Comparison of ENCODE assay signal across 10 mouse cellular contexts in genomic region chr9:35122551-35123266, GRCm38 (mm10). TPM values are rescaled to one million over a fixed set of nuclear protein-coding genes. Genes with fewer than 3 reads are reported as not detected.
A peak's percentile ranks its signal among the peaks of the same experiment; 100 is the strongest.
DNase-seq lines count a peak whose midpoint lies in the region; ATAC-seq and TF ChIP-seq lines count a peak whose summit lies in the region.
"Had no signal": no experiment of that assay in that cellular context is flagged by ENCODE, and none has a peak within 500 bp of the region (broad histone marks: within the 10 kb centered on the region; RNA-seq: fewer than 3 reads in every experiment).

No protein-coding gene starts in this region.

- peak overlapping the region; percentile 51; the same call in 1 of the 2 replicates for H3K27ac ChIP-seq in heart, embryonic 11.5 days (ENCODE audit: low read depth, low read length)
- H3K27ac ChIP-seq in liver, embryonic 13.5 days = peak overlapping the region; percentile 97
- H3K27ac ChIP-seq in kidney, adult 2 months (ENCODE audit: insufficient read depth, low read depth, low read length) = no peak overlapping the region

- TF ChIP-seq POLR2A in kidney, adult 2 months (IDR thresholded peaks at IDR 0.05; ENCODE audit: low read depth, low read length) = no peak

- TF ChIP-seq CTCF in kidney, adult 2 months (conservative IDR thresholded peaks at IDR 0.05; ENCODE audit: insufficient read depth, insufficient read length, low read depth, low read length) = no peak

- H3K27me3 ChIP-seq in heart, embryonic 11.5 days (ENCODE audit: control insufficient read depth, insufficient read depth, low read length) = no peaks in the 10 kb centered on the region
- H3K27me3 ChIP-seq in liver, embryonic 13.5 days = no peaks in the 10 kb centered on the region
- H3K27me3 ChIP-seq in kidney, adult 2 months (replicated peaks; ENCODE audit: control insufficient read depth, insufficient read depth, low read length) = no peaks in the 10 kb centered on the region
- H3K27me3 ChIP-seq: CH12.LX had no signal

- no peak overlapping the region for H3K9ac ChIP-seq in heart, embryonic 11.5 days (ENCODE audit: low read depth, low read length)
- H3K9ac ChIP-seq in liver, embryonic 13.5 days = peak overlapping the region; percentile 68

- no peak overlapping the region for H3K4me2 ChIP-seq in heart, embryonic 11.5 days
- H3K4me2 ChIP-seq in liver, embryonic 13.5 days = peak overlapping the region; percentile 60

- no peak for DNase-seq in heart, adult 8-10 months (ENCODE audit: low spot score)
- DNase-seq in thymus, postnatal 0 days (ENCODE audit: low spot score) = peak; percentile 42
- DNase-seq in thymus, adult 18-20 months = no peak
- peak; percentile 89 for DNase-seq in liver, embryonic 13.5 days
- DNase-seq in embryo, embryonic 11 days = no peak
- no peak for DNase-seq in embryo, embryonic 10.5 days (ENCODE audit: low spot score)
- DNase-seq in kidney, adult 2 months = no peak
- DNase-seq: adrenal gland, adult 8-10 months had no signal

- WGBS in heart, embryonic 11.5 days (ENCODE audit: insufficient replicate concordance) = 63% methylated on average over 5 of the region's 5 CpGs
- WGBS in liver, embryonic 13.5 days (ENCODE audit: insufficient replicate concordance) = 19% methylated on average over 5 of the region's 5 CpGs
- WGBS in kidney, adult 2 months = 88% methylated on average over 5 of the region's 5 CpGs

- peaks cover under 1% of the 10 kb centered on the region for H3K36me3 ChIP-seq in heart, embryonic 11.5 days (ENCODE audit: control insufficient read depth, insufficient read depth, low read length)
- peaks cover 65% of the 10 kb centered on the region for H3K36me3 ChIP-seq in liver, embryonic 13.5 days
- H3K36me3 ChIP-seq in kidney, adult 2 months (ENCODE audit: control insufficient read depth, insufficient read depth, low read length) = no peaks in the 10 kb centered on the region

- no peak overlapping the region for H3K4me3 ChIP-seq in heart, embryonic 11.5 days (ENCODE audit: low read depth, low read length)
- H3K4me3 ChIP-seq in liver, embryonic 13.5 days (replicated peaks) = peak overlapping the region; percentile 18
- no peak overlapping the region for H3K4me3 ChIP-seq in kidney, adult 2 months (ENCODE audit: insufficient read depth, low read depth, low read length)

- peaks cover 19% of the 10 kb centered on the region for H3K4me1 ChIP-seq in heart, embryonic 11.5 days (ENCODE audit: control insufficient read depth, insufficient read depth, low read length)
- peaks cover 92% of the 10 kb centered on the region for H3K4me1 ChIP-seq in liver, embryonic 13.5 days (replicated peaks)
- peaks cover 3% of the 10 kb centered on the region; the same call in 1 of the 2 replicates for H3K4me1 ChIP-seq in kidney, adult 2 months (ENCODE audit: control insufficient read depth, insufficient read depth, low read length)

- no peaks in the 10 kb centered on the region for H3K9me3 ChIP-seq in heart, embryonic 11.5 days (replicated peaks; ENCODE audit: control insufficient read depth, low read length)
- H3K9me3 ChIP-seq in liver, embryonic 13.5 days (replicated peaks) = no peaks in the 10 kb centered on the region

- peak; percentile 82 for ATAC-seq in heart, embryonic 11.5 days (replicated peaks; ENCODE audit: insufficient number of reproducible peaks, low FRiP score, low TSS enrichment)
- ATAC-seq in liver, embryonic 13.5 days (ENCODE audit: low read depth) = peak; percentile 93

RNA-seq across cellular contexts. Expression of gene St3gal4, which starts 3.6 kb away (rescaled TPM):
- 19.8 and 20.5 TPM in 2 replicates for polyA plus RNA-seq in heart, embryonic 11.5 days (2014; fragmentation: Nextera tagmentation; extraction: Ambion mirVana)
- total RNA-seq in heart, adult 8-10 months (2022) = 10 to 100 TPM; 25.1 to 30.4 (median 28.3) TPM
- polyA plus RNA-seq in thymus, postnatal 0 days (2015; fragmentation: Nextera tagmentation; extraction: Ambion mirVana) = 15.2 and 15.5 TPM in 2 replicates
- polyA plus RNA-seq in liver, embryonic 13.5 days (2015; fragmentation: Nextera tagmentation; extraction: Ambion mirVana) = 24.1 and 26.1 TPM in 2 replicates
- 4.7 and 5.0 TPM in 2 replicates for polyA plus RNA-seq in kidney, adult 2 months (2012; rRNA removed)

RNA-seq across cellular contexts. Expression of gene Dcps, which starts 53.2 kb away (rescaled TPM):
- 68.0 and 69.3 TPM in 2 replicates for polyA plus RNA-seq in heart, embryonic 11.5 days (2014; fragmentation: Nextera tagmentation; extraction: Ambion mirVana)
- 10 to 100 TPM; 13.8 to 15.8 (median 14.1) TPM for total RNA-seq in heart, adult 8-10 months (2022)
- 64.3 and 69.3 TPM in 2 replicates for polyA plus RNA-seq in thymus, postnatal 0 days (2015; fragmentation: Nextera tagmentation; extraction: Ambion mirVana)
- 58.6 and 62.9 TPM in 2 replicates for polyA plus RNA-seq in liver, embryonic 13.5 days (2015; fragmentation: Nextera tagmentation; extraction: Ambion mirVana)
- 36.2 and 41.1 TPM in 2 replicates for polyA plus RNA-seq in kidney, adult 2 months (2012; rRNA removed)

Comparison
In these comparisons a context has a peak if more than half of its experiments do, and no peak if none do; other contexts are left out.
1. DNase-seq: peak in thymus, postnatal 0 days (single experiment) and liver, embryonic 13.5 days (single experiment); none in heart, adult 8-10 months (single experiment), thymus, adult 18-20 months (0 of 2), embryo, embryonic 11 days (single experiment), embryo, embryonic 10.5 days (single experiment) and kidney, adult 2 months (single experiment).